Mouse (Mus musculus) Patski (cell line): ENCODE measurements at regions not wholly inside any gene's neighbourhood (a gene's known extent, or its start where the extent isn't known, plus 50 kb on each side); places are given as distances from the start of the nearest gene placed in this dataset.

Experiments
- ATAC-seq: fragments of 100-300 bp; one replicate; pipeline ENCODE4 v1.8.0; 2021
- CTCF ChIA-PET: fragments of 350-600 bp; sonication (Branson Sonifier 250); formaldehyde crosslinking; loops from one replicate; lab custom pipeline; 2022; ENCODE audit warnings: inconsistent platforms; lab: Charles Lee
- POLR2A ChIA-PET: fragments of 350-600 bp; sonication (Branson Sonifier 250); formaldehyde crosslinking; loops from one replicate; lab custom pipeline; 2022; ENCODE audit warnings: antibody characterized with exemption, inconsistent platforms; lab: Charles Lee
- DNase-seq: peaks from one replicate; pipeline ENCODE4 v3.0.0-alpha.2; 2011; ENCODE audit warnings: low read depth, low spot score
- H3K27me3 ChIP-seq: fragments of 371-371 bp; one replicate; pipeline ENCODE4 v1.5.1; 2021
- CTCF ChIP-seq: fragments of 100-300 bp; IDR thresholded peaks from one replicate; pipeline ENCODE4 v1.5.1; 2021
- in situ Hi-C: fragments of 300-500 bp; cut with MboI; formaldehyde crosslinking; loops from 3 replicates; pipeline ENCODE4 v1.11.1; 2018; ENCODE audit warnings: low pct_unique_long_range_greater_than_20kb, mixed read lengths

GRCm38 (mm10) chr14:29869930-29870329 lies 98.2 kb upstream of the Selenok start:
- ChIA-PET CTCF (no interaction called here), POLR2A (no interaction called here)
- ATAC-seq (no peak), DNase-seq (no peak)
- H3K27me3 ChIP-seq: no peaks in the 10 kb centered on the region
- TF ChIP-seq CTCF: no peak
- in situ Hi-C loops: no loop called here

DNA sequence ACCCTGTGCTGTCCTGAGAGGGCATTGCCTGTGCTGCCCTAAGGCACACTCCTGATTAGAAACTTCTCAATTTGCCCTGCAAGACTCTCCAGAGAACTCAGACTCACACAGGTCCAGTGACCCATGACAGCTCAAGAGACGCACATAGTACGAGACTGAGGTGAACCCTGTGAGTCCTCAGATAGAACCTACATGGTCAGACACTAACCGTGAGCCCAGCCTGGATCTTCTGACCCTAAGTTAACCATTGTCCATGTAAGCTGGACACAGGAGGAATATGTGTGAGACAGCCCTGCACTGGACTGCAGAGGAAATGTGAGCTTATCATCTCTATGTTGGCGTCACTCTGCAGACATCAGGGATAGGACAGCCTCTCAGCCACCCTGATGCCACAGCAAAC lies 91.4 kb upstream of the Selenok start:
- in situ Hi-C loops: no loop called here
- ChIA-PET CTCF (no interaction called here), POLR2A (no interaction called here)
- DNase-seq: no peak
- no peak for ATAC-seq
- TF ChIP-seq CTCF: no peak
- no peaks in the 10 kb centered on the region for H3K27me3 ChIP-seq

DNA sequence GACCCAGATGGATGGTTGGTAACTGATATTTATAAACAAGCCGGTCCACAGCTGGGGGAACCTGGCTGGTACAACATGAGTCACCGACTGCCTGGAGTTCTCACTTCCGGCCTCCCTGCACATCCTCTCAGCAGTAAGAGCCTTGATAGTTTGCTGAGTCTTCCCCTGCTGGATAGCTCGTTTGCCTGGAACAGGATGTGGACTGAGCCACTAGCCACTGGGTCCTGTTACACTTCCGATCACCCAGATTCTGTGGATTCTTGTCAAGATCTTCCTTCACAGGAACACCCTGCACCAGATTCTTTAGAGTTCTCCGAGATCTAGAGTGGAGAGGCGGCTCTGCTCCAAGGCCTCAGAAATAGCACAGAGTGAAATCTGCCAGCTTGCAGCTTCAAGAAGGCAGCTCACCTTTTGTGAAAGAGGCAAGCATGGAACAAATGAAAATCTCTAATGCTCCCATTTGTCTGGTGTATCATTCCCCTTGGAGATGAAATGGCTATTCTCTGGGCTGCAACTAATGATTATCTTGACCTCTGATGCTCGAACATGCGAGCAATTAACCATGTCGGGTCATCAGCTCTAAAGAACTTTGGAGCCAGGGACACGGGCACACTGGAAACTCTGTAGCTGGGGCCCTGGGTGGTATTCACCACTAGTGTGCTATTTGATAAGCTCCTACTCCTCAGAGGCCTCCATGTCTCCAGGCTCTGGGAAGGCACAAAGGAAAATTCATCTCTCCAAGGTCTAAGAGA lies 90.3 kb upstream of the Selenok start:
- TF ChIP-seq CTCF: no peak
- no peaks in the 10 kb centered on the region for H3K27me3 ChIP-seq
- peak; percentile 12 for DNase-seq
- ChIA-PET CTCF (no interaction called here), POLR2A (no interaction called here)
- in situ Hi-C loops: no loop called here
- ATAC-seq: no peak

- no peaks in the 10 kb centered on the region for H3K27me3 ChIP-seq
- in situ Hi-C loops: no loop called here
- POLR2A ChIA-PET: no interaction called here
- DNase-seq (no peak), ATAC-seq (no peak)
- CTCF ChIA-PET: no interaction called here
- TF ChIP-seq CTCF: no peak
Measured at GRCm38 (mm10) chr14:29878423-29878800, 89.7 kb upstream of the Selenok start.

DNA sequence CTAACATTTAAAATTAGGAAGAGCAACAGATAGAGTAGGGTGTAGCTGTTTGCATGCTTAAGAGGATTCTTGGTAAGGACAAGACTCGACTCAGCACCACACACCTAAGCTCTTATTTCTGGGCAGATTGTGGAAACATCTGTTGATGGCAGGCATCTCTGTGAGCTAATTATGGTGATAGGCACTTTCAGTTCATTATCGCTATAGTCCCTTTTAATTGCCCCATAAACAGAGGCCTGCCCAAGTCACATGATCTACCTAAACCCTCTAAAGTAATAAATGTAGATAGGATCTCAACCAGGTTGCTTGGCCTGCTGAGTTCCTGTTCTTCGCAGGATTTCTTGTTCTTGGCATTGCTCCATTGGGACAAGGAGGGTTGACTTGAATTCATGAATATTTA lies 88.8 kb upstream of the Selenok start:
- CTCF ChIA-PET: no interaction called here
- ATAC-seq (no peak), DNase-seq (no peak)
- in situ Hi-C loops: no loop called here
- POLR2A ChIA-PET: no interaction called here
- TF ChIP-seq CTCF: no peak
- no peaks in the 10 kb centered on the region for H3K27me3 ChIP-seq

GRCm38 (mm10) chr14:29882666-29883344 lies 85.3 kb upstream of the Selenok start:
- DNase-seq (peak; percentile 25), ATAC-seq (no peak)
- ChIA-PET CTCF (no interaction called here), POLR2A (no interaction called here)
- in situ Hi-C loops: no loop called here
- TF ChIP-seq CTCF: no peak
- H3K27me3 ChIP-seq: peaks cover 2% of the 10 kb centered on the region

DNA sequence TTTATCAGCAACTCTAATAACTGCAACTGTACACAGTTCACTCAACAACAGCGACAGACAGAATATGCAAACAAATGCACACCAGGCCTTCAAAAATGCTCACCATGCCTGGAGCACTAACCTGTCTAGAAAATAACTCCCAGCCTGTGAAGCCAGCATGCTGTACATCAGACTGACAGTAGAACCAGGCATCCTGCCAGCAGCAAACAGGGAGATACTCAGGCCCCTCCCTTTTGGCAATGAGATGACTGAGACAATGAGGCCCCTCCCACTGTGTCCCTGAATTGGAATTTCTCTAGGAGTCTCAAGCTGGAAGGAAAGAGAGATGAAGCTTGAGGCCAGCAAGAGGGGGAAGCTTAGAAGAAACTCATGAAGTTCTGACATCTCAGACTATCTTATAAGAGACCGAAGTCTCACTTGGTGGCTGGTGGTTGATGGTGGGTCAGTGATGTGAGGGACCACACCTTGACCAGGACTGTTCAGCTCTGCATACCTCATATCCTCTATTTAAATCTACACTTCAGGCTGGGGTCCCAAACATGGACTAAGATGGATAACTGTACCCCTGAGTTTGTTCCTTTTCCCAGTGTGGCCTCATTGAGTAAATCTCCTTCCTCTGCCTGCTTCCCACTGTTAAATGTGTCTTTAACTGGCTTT lies 72.6 kb upstream of the Selenok start:
- peaks cover 17% of the 10 kb centered on the region for H3K27me3 ChIP-seq
- TF ChIP-seq CTCF: no peak
- POLR2A ChIA-PET: no interaction called here
- ATAC-seq (no peak), DNase-seq (no peak)
- CTCF ChIA-PET: no interaction called here
- in situ Hi-C loops: no loop called here

- ATAC-seq (no peak), DNase-seq (no peak)
- TF ChIP-seq CTCF: no peak
- CTCF ChIA-PET: no interaction called here
- in situ Hi-C loops: no loop called here
- POLR2A ChIA-PET: no interaction called here
- peaks cover 16% of the 10 kb centered on the region for H3K27me3 ChIP-seq
Measured at GRCm38 (mm10) chr14:29895989-29896675, 72.0 kb upstream of the Selenok start.

- CTCF ChIA-PET: no interaction called here
- POLR2A ChIA-PET: no interaction called here
- in situ Hi-C loops: no loop called here
- no peak for TF ChIP-seq CTCF
- ATAC-seq: no peak
- no peak for DNase-seq
- peaks cover 7% of the 10 kb centered on the region for H3K27me3 ChIP-seq
Measured at GRCm38 (mm10) chr14:29900931-29901330, 67.2 kb upstream of the Selenok start.

- ChIA-PET POLR2A (no interaction called here), CTCF (no interaction called here)
- TF ChIP-seq CTCF: no peak
- ATAC-seq (no peak), DNase-seq (no peak)
- in situ Hi-C loops: no loop called here
- H3K27me3 ChIP-seq: peaks cover 7% of the 10 kb centered on the region
Measured at GRCm38 (mm10) chr14:29903574-29903973, 64.5 kb upstream of the Selenok start.

DNA sequence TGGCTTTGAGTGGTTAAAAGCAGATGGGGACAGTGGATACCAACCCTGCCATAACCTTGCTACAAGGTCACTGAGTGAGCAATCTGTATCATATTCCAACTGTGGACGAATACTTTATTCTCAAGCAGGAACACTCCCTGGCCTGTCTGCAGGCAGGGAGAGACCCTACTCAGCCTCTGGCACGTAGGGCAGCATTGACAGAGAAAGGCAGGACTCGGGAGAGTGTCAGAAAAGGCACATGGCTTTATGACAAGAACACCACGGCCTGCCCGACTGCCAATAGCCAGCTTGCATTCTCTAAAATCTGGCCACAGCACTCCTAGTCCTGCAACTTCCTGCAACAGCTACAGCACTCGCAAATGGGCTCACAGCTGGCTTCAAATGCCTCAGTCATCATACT lies 63.3 kb upstream of the Selenok start:
- in situ Hi-C loops: no loop called here
- ChIA-PET CTCF (no interaction called here), POLR2A (no interaction called here)
- no peak for ATAC-seq
- no peak for TF ChIP-seq CTCF
- DNase-seq: no peak
- peaks cover 12% of the 10 kb centered on the region for H3K27me3 ChIP-seq
